Mouse (Mus musculus) hindbrain, embryonic 11.5 days (tissue): Measurements from ENCODE around the gene Myom1. TPM values are rescaled to one million over a fixed set of nuclear protein-coding genes. Genes with fewer than 3 reads are reported as not detected.

Experiments
- ATAC-seq: fragments of 200-750 bp; cut with Nextera tagmentation; 2 replicates; pipeline ENCODE4 v1.8.0; 2017; ENCODE audit warnings: mild to moderate bottlenecking, moderate TSS enrichment, moderate library complexity; ENCODE audit not compliant: low FRiP score
- DNase-seq: peaks from one replicate; pipeline ENCODE4 v3.0.0-alpha.2; 2015; ENCODE audit warnings: low spot score
- H3K27ac ChIP-seq: fragments of 300-500 bp; sonication (generic); 2 replicates; pipeline ENCODE4 v1.5.1; 2014; ENCODE audit warnings: mild to moderate bottlenecking, low read depth, low read length
- H3K27me3 ChIP-seq: fragments of 300-500 bp; sonication (generic); 2 replicates; pipeline ENCODE4 v1.6.1; 2014; ENCODE audit warnings: mild to moderate bottlenecking, low read length, moderate library complexity, mixed read lengths; ENCODE audit not compliant: control insufficient read depth, insufficient read depth
- H3K36me3 ChIP-seq: fragments of 300-500 bp; sonication (generic); 2 replicates; pipeline ENCODE4 v1.6.1; 2014; ENCODE audit warnings: mild to moderate bottlenecking, low read length, moderate library complexity, mixed read lengths; ENCODE audit not compliant: control insufficient read depth, insufficient read depth
- H3K4me1 ChIP-seq: fragments of 300-500 bp; sonication (generic); replicated peaks from 2 replicates; pipeline ENCODE4 v1.6.1; 2014; ENCODE audit warnings: low read length, mixed read lengths; ENCODE audit not compliant: control insufficient read depth, insufficient read depth
- H3K4me2 ChIP-seq: fragments of 300-500 bp; sonication (generic); replicated peaks from 2 replicates; pipeline ENCODE4 v1.6.1; 2014; ENCODE audit warnings: mild to moderate bottlenecking, low read depth, low read length
- H3K4me3 ChIP-seq: fragments of 300-500 bp; sonication (generic); 2 replicates; pipeline ENCODE4 v1.5.1; 2014; ENCODE audit warnings: low read depth, low read length
- H3K9ac ChIP-seq: fragments of 300-500 bp; sonication (generic); 2 replicates; pipeline ENCODE4 v1.6.1; 2014; ENCODE audit warnings: low read depth, low read length
- H3K9me3 ChIP-seq: fragments of 300-500 bp; sonication (generic); 2 replicates; pipeline ENCODE4 v1.6.1; 2016; ENCODE audit warnings: low read length; ENCODE audit not compliant: control insufficient read depth
- WGBS: fragments of 180-500 bp; shearing (Covaris S2); extraction: QIAGEN DNeasy Blood & Tissue Kit; methylation state at CpG from one replicate; pipeline ENCODE4 v1.1.7; 2014; 5-methylcytosine and 5-hydroxymethylcytosine counted together
- polyA plus RNA-seq: library from polyadenylated mRNA; unstranded; fragments of >200 nt; fragmentation: Nextera tagmentation; extraction: Ambion mirVana; gene quantifications from 2 replicates; pipeline ENCODE4 v1.2.1, GENCODE M21; 2014

The Myom1 gene
- polyA plus RNA-seq, 1 experiment from 2014 or later = 2.0 TPM

DNA sequence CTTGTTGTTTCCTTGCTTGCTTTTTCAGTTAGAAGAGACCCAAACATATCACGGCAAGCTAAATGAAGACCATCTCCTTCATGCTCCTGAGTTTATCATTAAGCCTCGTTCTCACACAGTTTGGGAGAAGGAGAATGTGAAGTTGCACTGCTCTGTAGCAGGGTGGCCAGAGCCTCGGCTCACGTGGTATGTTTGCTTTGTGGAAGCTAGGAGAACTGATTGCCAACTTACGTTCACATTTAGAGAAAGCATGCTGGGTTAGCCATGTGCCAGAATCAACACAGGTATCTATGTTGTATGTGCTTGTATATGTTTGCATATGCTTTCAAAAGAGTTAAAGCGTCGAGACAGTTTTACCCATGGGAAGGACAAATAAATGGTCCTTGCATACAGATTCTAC, 34.8 kb downstream of the Myom1 start:
- ATAC-seq = no peak
- Histone ChIP-seq H3K27ac (no peak overlapping the region), H3K36me3 (no peaks in the 10 kb centered on the region), H3K4me2 (no peak overlapping the region), H3K27me3 (no peaks in the 10 kb centered on the region), H3K9ac (no peak overlapping the region), H3K9me3 (no peaks in the 10 kb centered on the region), H3K4me1 (0 out of 2 replicates have a peak, but pooled peaks cover 5% of the 10 kb centered on the region), H3K4me3 (no peak overlapping the region)
- no peak for DNase-seq
- WGBS = 87% methylated on average over 7 of the region's 7 CpGs

GRCm38 (mm10) chr17:71038812-71039211, 36.4 kb downstream of the Myom1 start:
- Histone ChIP-seq H3K4me3 (no peak overlapping the region), H3K27me3 (no peaks in the 10 kb centered on the region), H3K36me3 (no peaks in the 10 kb centered on the region), H3K9me3 (no peaks in the 10 kb centered on the region), H3K9ac (no peak overlapping the region), H3K4me1 (0 out of 2 replicates have a peak, but pooled peaks cover 5% of the 10 kb centered on the region), H3K27ac (no peak overlapping the region), H3K4me2 (no peak overlapping the region)
- DNase-seq (no peak), ATAC-seq (no peak)
- 72% methylated on average over 5 of the region's 5 CpGs for WGBS

DNA sequence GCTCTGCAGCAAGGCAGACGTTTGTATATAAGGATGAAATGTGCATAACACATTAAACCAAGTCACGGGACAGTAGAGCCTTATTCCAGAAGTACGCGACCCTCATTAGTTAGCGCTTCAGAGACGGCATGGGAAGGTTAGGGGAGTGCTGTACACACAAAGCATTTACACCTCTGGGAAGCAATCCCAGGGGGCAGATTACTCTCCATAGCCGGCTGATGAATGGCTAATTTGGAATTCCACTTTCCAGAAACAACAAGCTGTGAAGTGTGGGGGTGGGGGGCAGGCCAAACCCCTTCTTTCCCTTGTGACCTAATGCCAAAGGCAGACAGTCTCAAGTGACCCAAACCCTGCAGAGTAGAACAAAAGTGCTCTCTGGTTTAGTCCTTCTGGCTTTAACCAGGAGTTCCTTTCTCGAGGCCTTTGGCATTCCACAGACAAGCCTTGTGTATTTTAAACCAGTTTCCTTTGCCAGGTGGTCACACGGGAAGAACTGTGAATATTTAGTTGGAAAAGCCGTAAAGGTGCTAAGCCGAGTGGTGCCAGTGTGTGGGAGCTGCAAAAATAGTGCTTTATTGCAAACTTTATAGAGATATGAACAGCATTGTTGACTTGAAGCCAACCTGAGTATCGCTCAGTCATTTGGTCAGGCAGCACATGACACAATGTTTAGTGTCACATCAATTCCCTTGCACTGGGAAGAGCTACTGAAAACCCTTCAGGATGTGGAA, 37.6 kb downstream of the Myom1 start:
- H3K4me3 ChIP-seq = no peak overlapping the region
- no peaks in the 10 kb centered on the region for H3K36me3 ChIP-seq
- H3K9ac ChIP-seq = no peak overlapping the region
- H3K9me3 ChIP-seq = no peaks in the 10 kb centered on the region
- 28% methylated on average over 12 of the region's 12 CpGs for WGBS
- DNase-seq (peak; percentile 46), ATAC-seq (peak; percentile 70)
- H3K4me1 ChIP-seq = 0 out of 2 replicates have a peak, but pooled peaks cover 5% of the 10 kb centered on the region
- H3K27me3 ChIP-seq = no peaks in the 10 kb centered on the region
- H3K27ac ChIP-seq = no peak overlapping the region
- H3K4me2 ChIP-seq = no peak overlapping the region

- ATAC-seq (no peak), DNase-seq (no peak)
- Histone ChIP-seq H3K4me2 (no peak overlapping the region), H3K9ac (no peak overlapping the region), H3K27ac (no peak overlapping the region), H3K36me3 (no peaks in the 10 kb centered on the region), H3K27me3 (no peaks in the 10 kb centered on the region), H3K9me3 (no peaks in the 10 kb centered on the region), H3K4me1 (0 out of 2 replicates have a peak, but pooled peaks cover 5% of the 10 kb centered on the region), H3K4me3 (no peak overlapping the region)
- whole genome bisulfite sequencing = 68% methylated on average over 5 of the region's 5 CpGs
These were observed 38.1 kb downstream of the Myom1 start for GRCm38 (mm10) chr17:71040582-71040880.

- Histone ChIP-seq H3K4me3 (no peak overlapping the region), H3K36me3 (no peaks in the 10 kb centered on the region), H3K4me2 (no peak overlapping the region), H3K4me1 (0 out of 2 replicates have a peak, but pooled peaks cover 5% of the 10 kb centered on the region), H3K27me3 (no peaks in the 10 kb centered on the region), H3K9ac (no peak overlapping the region), H3K27ac (no peak overlapping the region), H3K9me3 (no peaks in the 10 kb centered on the region)
- DNase-seq (no peak), ATAC-seq (no peak)
- WGBS = 100% methylated on average over 1 of the region's 1 CpGs
These were observed 40.2 kb downstream of the Myom1 start for GRCm38 (mm10) chr17:71042645-71043044.

DNA sequence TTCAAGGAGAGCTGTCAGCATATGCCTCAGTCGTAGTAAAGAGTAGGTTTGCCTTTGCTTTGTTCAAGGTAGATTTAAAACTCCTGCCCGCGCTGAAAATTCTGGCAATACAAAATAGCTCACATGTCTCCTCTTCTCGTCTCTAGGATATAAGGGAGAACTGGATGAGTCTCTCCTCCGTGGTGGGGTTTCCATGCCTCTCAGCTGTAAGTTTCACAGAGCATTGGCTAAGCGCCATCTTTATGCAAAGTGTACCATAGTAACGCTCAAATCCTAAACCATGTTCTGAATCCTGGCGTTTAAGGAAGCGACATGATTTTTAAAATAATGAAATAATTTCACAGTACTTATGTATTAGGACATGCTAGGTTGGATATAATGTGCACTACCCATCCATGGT, 43.2 kb downstream of the Myom1 start:
- H3K4me2 ChIP-seq = no peak overlapping the region
- WGBS = 86% methylated on average over 9 of the region's 9 CpGs
- no peak for ATAC-seq

GRCm38 (mm10) chr17:71046856-71047255, 44.4 kb downstream of the Myom1 start:
- WGBS = 90% methylated on average over 4 of the region's 4 CpGs
- Histone ChIP-seq H3K27ac (no peak overlapping the region), H3K4me3 (no peak overlapping the region), H3K9ac (no peak overlapping the region), H3K36me3 (no peaks in the 10 kb centered on the region), H3K27me3 (no peaks in the 10 kb centered on the region), H3K9me3 (no peaks in the 10 kb centered on the region), H3K4me2 (no peak overlapping the region), H3K4me1 (no peaks in the 10 kb centered on the region)
- ATAC-seq (no peak), DNase-seq (no peak)

More for the DNA sequence above, 43.2 kb downstream of the Myom1 start:
- H3K9me3 ChIP-seq = no peaks in the 10 kb centered on the region
- no peak overlapping the region for H3K9ac ChIP-seq
- H3K36me3 ChIP-seq = no peaks in the 10 kb centered on the region
- 0 out of 2 replicates have a peak, but pooled peaks cover under 1% of the 10 kb centered on the region for H3K4me1 ChIP-seq
- H3K27me3 ChIP-seq = no peaks in the 10 kb centered on the region
- DNase-seq = no peak
- H3K4me3 ChIP-seq = no peak overlapping the region
- no peak overlapping the region for H3K27ac ChIP-seq

DNA sequence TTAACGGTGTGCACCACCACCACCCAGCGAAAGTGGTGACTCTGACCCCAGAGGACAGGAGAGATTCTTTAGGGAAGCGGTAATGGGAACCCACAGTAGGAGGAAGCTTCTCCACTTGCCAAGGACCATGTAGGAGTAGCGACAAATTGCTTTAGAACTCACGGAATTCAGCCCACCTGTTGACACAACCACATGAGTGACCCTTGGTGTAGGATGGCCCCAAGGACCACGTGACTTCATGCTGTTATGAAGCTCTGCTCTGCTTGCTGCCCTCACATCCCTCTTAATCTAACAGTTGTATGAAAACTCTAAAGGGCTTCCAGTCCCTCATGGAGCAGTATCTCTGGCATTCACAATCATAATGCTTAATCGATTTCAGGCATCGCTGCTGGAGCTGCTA, 46.9 kb downstream of the Myom1 start:
- Histone ChIP-seq H3K9me3 (no peaks in the 10 kb centered on the region), H3K4me3 (no peak overlapping the region), H3K4me2 (no peak overlapping the region), H3K27me3 (no peaks in the 10 kb centered on the region), H3K36me3 (no peaks in the 10 kb centered on the region), H3K9ac (no peak overlapping the region), H3K4me1 (no peaks in the 10 kb centered on the region), H3K27ac (no peak overlapping the region)
- 88% methylated on average over 8 of the region's 8 CpGs for WGBS
- ATAC-seq (no peak), DNase-seq (no peak)

GRCm38 (mm10) chr17:71053134-71053708, 50.8 kb downstream of the Myom1 start:
- Histone ChIP-seq H3K4me3 (no peak overlapping the region), H3K4me2 (no peak overlapping the region), H3K27me3 (no peaks in the 10 kb centered on the region), H3K9ac (no peak overlapping the region), H3K4me1 (no peaks in the 10 kb centered on the region), H3K9me3 (no peaks in the 10 kb centered on the region), H3K27ac (no peak overlapping the region), H3K36me3 (no peaks in the 10 kb centered on the region)
- ATAC-seq (no peak), DNase-seq (no peak)
- WGBS = 89% methylated on average over 6 of the region's 6 CpGs
